ENCODE assay signal across 23 mouse cellular contexts in the genomic region with DNA sequence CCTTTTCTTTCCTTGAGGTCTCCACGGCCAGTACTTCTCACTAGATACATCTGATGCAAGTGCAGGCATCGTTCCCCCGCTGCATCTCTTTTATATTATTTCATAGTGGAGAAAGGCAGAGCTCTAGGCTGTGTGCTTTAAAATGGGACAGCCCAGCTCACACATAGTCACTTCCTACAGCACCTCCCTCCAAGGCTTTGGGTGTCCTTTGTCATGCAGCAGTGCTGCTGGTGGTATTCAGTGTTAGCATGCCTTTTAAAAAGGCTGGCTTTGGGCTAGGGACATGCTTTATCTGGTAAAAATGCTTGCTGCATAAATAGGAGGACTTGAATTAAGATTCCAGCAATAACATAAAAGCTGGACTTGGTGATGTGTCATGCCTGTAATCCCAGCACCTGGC.
DNase-seq lines count a peak whose midpoint lies in the region; ATAC-seq and TF ChIP-seq lines count a peak whose summit lies in the region.
"Had no signal": no experiment of that assay in that cellular context is flagged by ENCODE, and none has a peak within 500 bp of the region (broad histone marks: within the 10 kb centered on the region; RNA-seq: fewer than 3 reads in every experiment).

No protein-coding gene starts in this region.

- no peak for TF ChIP-seq CTCF in forebrain, postnatal 0 days (IDR thresholded peaks at IDR 0.05; ENCODE audit: low read depth)

- H3K4me2 ChIP-seq in forebrain, postnatal 0 days (ENCODE audit: low read depth): no peak overlapping the region
- no peak overlapping the region for H3K4me2 ChIP-seq in forebrain, embryonic 11.5 days (ENCODE audit: low read depth, low read length, severe bottlenecking)
- H3K4me2 ChIP-seq in neural tube, embryonic 13.5 days: no peak overlapping the region
- no peak overlapping the region for H3K4me2 ChIP-seq in midbrain, embryonic 12.5 days (replicated peaks)
- H3K4me2 ChIP-seq: liver, embryonic 11.5 days had no signal

- no peaks in the 10 kb centered on the region for H3K27me3 ChIP-seq in forebrain, postnatal 0 days (ENCODE audit: insufficient read depth, low read length)
- H3K27me3 ChIP-seq in forebrain, embryonic 11.5 days (ENCODE audit: control insufficient read depth, insufficient read depth, low read length): peaks cover 37% of the 10 kb centered on the region
- H3K27me3 ChIP-seq in neural tube, embryonic 13.5 days: peaks cover 13% of the 10 kb centered on the region; the same call in 1 of the 2 replicates
- peaks cover 58% of the 10 kb centered on the region for H3K27me3 ChIP-seq in midbrain, embryonic 12.5 days
- H3K27me3 ChIP-seq: CH12.LX had no signal

- no peak overlapping the region for H3K4me3 ChIP-seq in forebrain, postnatal 0 days (ENCODE audit: low read depth, low read length)
- no peak overlapping the region for H3K4me3 ChIP-seq in forebrain, embryonic 11.5 days (ENCODE audit: low read depth, low read length)
- no peak overlapping the region for H3K4me3 ChIP-seq in neural tube, embryonic 13.5 days
- H3K4me3 ChIP-seq in midbrain, embryonic 12.5 days: no peak overlapping the region
- H3K4me3 ChIP-seq: gastrocnemius, adult 2 months; heart, embryonic 10.5 days; layer of hippocampus, adult 2 months; left cerebral cortex, adult 2 months; myocyte had no signal

- no peak for DNase-seq in forebrain, postnatal 0 days
- DNase-seq in forebrain, embryonic 11.5 days (ENCODE audit: low spot score): no peak
- no peak for DNase-seq in neural tube, embryonic 10.5 days (ENCODE audit: extremely low spot score, low spot score)
- DNase-seq in kidney, postnatal 36 days: no peak
- DNase-seq: adrenal gland, adult 2 months; cerebellum, adult 9-10 months; gastrocnemius, adult 2 months; kidney, adult 11 months; left cerebral cortex, postnatal 4 days; lung, adult 18-20 months; lung, postnatal 14 days; right cerebral cortex, postnatal 25 days; thymus, postnatal 4 days had no signal

- H3K4me1 ChIP-seq in forebrain, postnatal 0 days (ENCODE audit: insufficient read depth): peaks cover 18% of the 10 kb centered on the region; the same call in 1 of the 2 replicates
- H3K4me1 ChIP-seq in forebrain, embryonic 11.5 days (replicated peaks; ENCODE audit: control insufficient read depth, insufficient read depth, low read length): peaks cover 29% of the 10 kb centered on the region
- H3K4me1 ChIP-seq in neural tube, embryonic 13.5 days (replicated peaks): peaks cover 34% of the 10 kb centered on the region
- peaks cover 45% of the 10 kb centered on the region for H3K4me1 ChIP-seq in midbrain, embryonic 12.5 days

- no peaks in the 10 kb centered on the region for H3K36me3 ChIP-seq in forebrain, postnatal 0 days (ENCODE audit: insufficient read depth)
- H3K36me3 ChIP-seq in forebrain, embryonic 11.5 days (ENCODE audit: control insufficient read depth, insufficient read depth, low read length): no peaks in the 10 kb centered on the region
- H3K36me3 ChIP-seq in neural tube, embryonic 13.5 days: no peaks in the 10 kb centered on the region
- no peaks in the 10 kb centered on the region for H3K36me3 ChIP-seq in midbrain, embryonic 12.5 days
- H3K36me3 ChIP-seq: heart, embryonic 10.5 days had no signal

- 53% methylated on average over 3 of the region's 3 CpGs for WGBS in forebrain, postnatal 0 days
- WGBS in forebrain, embryonic 11.5 days: 78% methylated on average over 3 of the region's 3 CpGs
- WGBS in neural tube, embryonic 13.5 days: 58% methylated on average over 3 of the region's 3 CpGs
- WGBS in midbrain, embryonic 12.5 days: 61% methylated on average over 3 of the region's 3 CpGs

- H3K9me3 ChIP-seq in forebrain, postnatal 0 days (ENCODE audit: low read length): no peaks in the 10 kb centered on the region
- H3K9me3 ChIP-seq in forebrain, embryonic 11.5 days (ENCODE audit: control insufficient read depth, low read length): no peaks in the 10 kb centered on the region
- no peaks in the 10 kb centered on the region for H3K9me3 ChIP-seq in neural tube, embryonic 13.5 days
- H3K9me3 ChIP-seq in midbrain, embryonic 12.5 days: no peaks in the 10 kb centered on the region
- H3K9me3 ChIP-seq: heart, embryonic 10.5 days had no signal

- no peak for ATAC-seq in forebrain, postnatal 0 days
- no peak for ATAC-seq in forebrain, embryonic 11.5 days (replicated peaks; ENCODE audit: low FRiP score)
- no peak for ATAC-seq in neural tube, embryonic 13.5 days (ENCODE audit: low read depth)
- ATAC-seq in midbrain, embryonic 12.5 days (ENCODE audit: low FRiP score, low read depth): no peak
- no peak for ATAC-seq in megakaryocyte-erythroid progenitor cell, adult 5-6 weeks (replicated peaks; ENCODE audit: low FRiP score, low TSS enrichment, poor library complexity, severe bottlenecking)

- no peak overlapping the region for H3K9ac ChIP-seq in forebrain, postnatal 0 days
- H3K9ac ChIP-seq in forebrain, embryonic 11.5 days (ENCODE audit: low read length): no peak overlapping the region
- no peak overlapping the region for H3K9ac ChIP-seq in neural tube, embryonic 13.5 days
- H3K9ac ChIP-seq in midbrain, embryonic 12.5 days (replicated peaks): no peak overlapping the region

- H3K27ac ChIP-seq in forebrain, postnatal 0 days (ENCODE audit: low read depth, low read length): 0 out of 2 replicates have a peak overlapping the region, but pooled peaks have one; percentile 4
- no peak overlapping the region for H3K27ac ChIP-seq in forebrain, embryonic 11.5 days (ENCODE audit: low read depth, low read length)
- peak overlapping the region; percentile 18; the same call in 1 of the 2 replicates for H3K27ac ChIP-seq in neural tube, embryonic 13.5 days (replicated peaks)
- H3K27ac ChIP-seq in midbrain, embryonic 12.5 days (replicated peaks): peak overlapping the region; percentile 58
- H3K27ac ChIP-seq: gastrocnemius, adult 2 months; heart, embryonic 10.5 days; kidney, postnatal 0 days; layer of hippocampus, adult 2 months; left cerebral cortex, adult 2 months had no signal
